Mouse (Mus musculus) gastrocnemius, postnatal 14 days (tissue): ENCODE data around the gene Phospho1. TPM values are rescaled to one million over a fixed set of nuclear protein-coding genes. Genes with fewer than 3 reads are reported as not detected.

Experiments
- DNase-seq: peaks from one replicate; pipeline ENCODE4 v3.0.0; 2021; ENCODE audit warnings: mixed read lengths
- intact Hi-C: fragments of 180-260 bp; cut with DNase I; formaldehyde crosslinking; loops from one replicate; pipeline ENCODE4 v1.15.1; 2025; ENCODE audit warnings: low total_unique reads
- total RNA-seq, 2 experiments: library from RNA; stranded (reverse); gene quantifications; 2 replicates each; pipeline ENCODE4 v1.2.3; 2021

Phospho1 gene
- total RNA-seq, 2 experiments from 2014 or later, result 148 to 155 TPM

DNA sequence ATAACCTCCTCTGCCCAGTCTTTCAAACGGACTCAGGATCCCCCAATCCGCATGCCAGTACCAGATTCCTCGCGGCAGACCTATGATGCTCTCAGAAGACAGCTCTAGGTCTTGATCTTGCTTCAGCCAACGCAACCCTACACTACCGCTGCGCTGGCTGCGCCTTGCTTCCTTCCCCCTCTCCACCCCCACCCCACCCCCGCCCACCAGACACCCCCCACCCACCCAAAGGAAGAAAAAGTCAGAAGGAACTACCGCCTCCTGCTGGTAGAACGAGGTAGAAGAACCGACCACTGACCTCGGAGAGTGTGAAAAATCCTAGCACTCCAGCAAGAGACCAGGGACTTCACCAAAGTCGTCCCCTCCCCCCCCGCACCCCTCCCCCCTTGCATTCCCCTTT, 7.3 kb downstream of the Phospho1 start:
- intact Hi-C loops, result no loop called here
- no peak for DNase-seq

DNA sequence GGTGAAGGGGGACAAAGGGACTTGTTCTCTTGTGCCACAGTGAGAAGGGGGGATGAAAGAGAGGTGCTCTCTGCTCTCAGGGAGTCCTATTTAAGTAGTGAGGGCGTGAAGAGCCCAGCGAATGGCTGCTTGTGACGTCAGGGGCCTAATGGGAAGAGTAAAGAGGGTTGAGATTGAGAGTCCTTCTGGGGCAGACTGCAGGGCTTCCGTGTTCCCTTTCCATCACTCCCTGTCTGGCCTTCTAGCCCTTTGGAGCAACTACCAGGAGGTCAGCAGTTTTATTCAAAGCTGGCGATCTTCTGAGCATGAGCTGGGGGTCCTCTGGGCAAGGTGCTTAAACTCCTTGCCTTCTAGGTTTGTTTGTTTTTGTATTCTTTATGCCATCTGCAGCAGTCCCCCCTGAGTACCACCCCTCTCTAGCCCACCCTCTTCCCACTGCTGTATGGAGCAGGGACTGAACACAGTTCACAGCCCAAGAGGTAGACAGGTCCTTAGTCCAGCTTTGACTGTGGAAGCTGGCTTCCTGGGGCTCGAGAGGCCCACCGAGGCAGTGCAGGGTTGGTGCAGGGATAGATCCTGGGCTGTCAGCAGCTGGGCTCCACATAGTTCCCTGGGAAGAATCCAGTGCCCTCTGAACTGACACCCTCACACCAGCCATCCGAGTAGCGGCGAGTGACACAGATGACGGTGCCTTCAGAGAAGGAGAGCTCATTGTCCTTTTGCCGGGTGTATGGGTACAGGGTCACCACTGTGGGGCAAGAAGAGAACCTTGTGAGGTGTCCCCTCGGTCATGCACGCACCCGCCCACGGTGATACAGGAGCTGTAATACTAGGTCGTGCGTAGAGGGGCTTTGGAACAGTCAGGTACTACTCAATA, 8.1 kb downstream of the Phospho1 start:
- DNase-seq, result no peak
- intact Hi-C loops, result no loop called here

DNA sequence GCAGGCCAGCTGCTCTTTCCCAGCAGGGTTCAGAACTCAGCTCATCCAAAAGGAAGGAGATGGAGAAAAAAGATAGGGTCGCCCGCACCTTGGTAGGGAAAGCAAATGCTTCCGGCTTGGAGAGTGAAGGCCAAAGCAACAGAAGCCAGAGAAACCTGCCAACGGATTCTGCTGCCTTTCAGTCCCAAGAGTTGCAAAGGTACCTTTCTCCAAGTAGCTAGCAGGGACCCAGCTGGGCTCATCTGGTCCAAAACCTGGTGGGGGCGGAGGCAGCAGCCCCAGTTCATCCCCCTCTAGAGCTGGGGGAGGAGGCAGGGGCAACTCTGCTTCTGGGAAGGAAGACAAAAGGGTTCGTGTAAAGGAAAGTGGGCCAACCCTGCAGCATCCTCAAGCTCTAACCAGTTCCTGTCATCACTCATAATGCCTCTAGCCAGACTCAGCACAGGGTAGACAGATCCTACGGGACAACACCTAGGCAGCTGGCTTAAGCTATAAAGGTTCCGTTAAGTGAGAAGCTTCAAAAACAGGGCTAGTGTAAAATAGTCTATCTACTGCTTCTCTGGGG, 8.8 kb downstream of the Phospho1 start:
- no peak for DNase-seq

DNA sequence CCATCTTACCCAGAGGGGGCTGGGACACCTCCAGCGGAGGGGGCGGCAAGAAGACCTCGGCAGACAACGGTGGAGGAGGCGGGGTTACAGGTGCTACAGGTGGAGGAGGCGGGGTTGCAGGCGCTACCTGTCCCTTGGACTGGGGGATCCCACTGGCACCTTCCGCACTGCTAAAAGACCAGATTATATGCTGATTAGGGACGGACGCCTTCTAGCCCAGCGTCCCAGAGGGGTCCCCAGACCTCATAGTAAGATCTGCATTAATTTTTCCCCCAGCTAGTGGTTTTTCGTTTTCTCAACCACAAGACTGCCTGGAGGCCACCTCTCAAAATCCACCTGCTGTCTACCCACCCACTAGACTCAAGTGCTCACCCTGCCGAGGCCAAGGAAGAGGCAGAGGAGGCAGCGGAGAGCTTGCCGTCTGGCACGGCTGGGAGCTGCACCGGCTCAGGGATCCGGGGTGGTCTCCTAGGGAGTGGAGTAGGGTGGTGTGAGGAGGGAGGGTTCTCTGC, 9.4 kb downstream of the Phospho1 start:
- DNase-seq, result no peak
- intact Hi-C loops, result no loop called here

More for the DNA sequence above, 8.8 kb downstream of the Phospho1 start:
- intact Hi-C loops, result no loop called here

DNA sequence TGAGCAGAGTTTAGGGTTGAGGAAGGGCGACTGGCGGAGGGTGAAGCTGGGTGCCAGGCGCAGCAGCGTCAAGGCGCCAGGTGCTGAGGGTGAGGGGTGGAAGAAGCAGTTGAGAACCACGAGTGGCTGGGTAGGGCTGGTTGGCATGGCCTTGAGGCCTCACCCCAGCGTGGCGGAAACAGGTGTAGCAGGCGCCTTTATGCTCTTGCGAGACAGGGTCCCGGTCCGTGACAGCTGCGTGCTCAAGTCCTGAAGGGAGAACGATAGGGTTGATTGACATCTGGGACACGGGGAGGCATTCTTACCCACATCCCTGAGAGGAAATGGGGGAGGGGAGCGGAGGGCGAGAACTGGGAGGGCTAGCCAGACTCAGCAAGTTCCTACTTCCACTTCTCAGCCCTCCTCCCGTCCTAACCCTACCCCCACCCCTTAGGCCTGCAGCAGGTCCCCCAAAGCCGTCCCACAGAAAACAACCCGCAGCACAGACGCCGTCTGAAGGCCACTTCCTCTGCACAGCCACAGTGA, 9.9 kb downstream of the Phospho1 start:
- intact Hi-C loops, result no loop called here
- DNase-seq, result no peak

DNA sequence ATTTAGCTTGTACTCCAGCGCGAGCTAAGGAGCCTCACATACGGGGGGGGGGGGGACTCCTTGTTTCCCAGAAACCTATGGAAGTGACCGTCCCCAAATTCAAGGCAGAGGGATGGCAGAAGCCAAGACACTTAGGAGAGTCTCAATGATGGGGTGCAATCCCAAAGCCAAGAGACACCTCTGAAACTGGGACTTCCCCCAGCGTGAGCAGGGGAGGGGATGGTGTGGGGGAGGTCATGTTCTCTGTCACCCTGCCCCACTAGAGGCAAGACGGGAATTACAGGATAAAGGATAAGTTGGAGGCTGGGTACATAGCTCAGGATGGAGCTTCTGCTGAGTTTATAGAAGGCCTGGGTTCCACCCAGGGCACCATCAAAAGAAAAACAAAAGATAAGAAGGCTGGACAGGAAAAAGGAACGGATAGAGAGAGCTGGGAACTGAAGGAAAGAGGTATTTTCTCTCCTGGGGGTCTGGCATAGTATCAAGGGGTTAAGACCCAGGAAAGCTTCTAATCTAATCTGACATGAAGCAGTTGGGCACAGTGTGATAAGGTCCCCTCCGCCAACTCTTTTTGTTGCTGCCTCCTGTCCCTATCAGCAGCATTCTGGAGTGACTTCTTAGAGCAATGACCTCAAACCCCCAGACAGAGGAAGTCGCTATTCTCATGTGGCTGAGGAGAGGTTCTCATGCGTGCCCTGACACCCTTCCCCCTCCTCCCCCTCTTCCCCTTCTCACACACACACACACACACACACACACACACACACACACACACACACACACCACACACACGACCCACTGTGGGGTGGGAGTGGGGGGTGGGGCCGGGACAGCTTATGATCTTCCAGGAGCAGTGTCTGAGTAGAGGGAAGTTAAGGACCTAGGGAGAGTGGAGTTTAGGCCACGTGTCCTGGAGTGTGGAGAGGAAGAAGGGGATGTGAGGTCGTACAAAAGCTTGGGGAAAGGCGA, 10.7 kb downstream of the Phospho1 start:
- DNase-seq, result no peak
- intact Hi-C loops, result no loop called here

DNA sequence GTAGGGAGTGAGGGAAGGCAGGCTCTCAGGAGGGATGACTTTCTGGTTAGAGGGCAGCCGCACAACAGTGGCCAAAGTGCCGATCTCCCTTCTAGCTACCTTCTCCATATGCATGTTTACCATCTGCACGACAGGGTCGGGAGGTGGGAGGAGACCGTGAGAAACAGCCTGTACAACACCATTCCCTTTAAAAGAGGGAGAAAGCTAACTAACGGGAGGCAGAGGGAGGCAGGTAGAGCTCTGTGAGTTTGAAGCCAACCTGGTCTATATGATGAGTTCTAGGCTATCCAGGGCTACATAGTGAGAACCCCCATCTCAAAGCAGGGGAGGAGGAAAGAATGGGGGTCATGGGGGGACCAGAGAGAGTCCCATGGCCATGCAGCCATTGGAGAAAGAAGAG, 11.5 kb downstream of the Phospho1 start:
- intact Hi-C loops, result no loop called here
- no peak for DNase-seq

DNA sequence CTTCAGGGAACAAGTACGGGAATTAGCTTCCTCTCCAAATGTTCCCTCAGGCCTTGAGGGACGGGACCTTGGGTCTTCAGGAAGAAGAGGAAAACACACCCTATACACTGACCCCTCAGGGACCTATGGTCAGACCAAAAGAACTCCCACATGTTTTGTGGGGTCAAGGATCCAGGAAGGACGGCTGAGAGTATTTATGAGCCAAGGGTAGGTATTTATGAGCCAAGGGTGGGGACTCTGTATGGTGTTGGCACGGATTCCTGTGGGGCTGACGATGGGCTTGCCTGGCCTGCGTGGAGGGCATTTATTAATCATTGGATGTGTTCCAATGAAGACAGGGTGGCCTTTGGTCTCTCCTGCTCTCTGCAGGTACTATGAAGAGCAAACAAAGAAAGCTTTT, 12.1 kb downstream of the Phospho1 start:
- no peak for DNase-seq
- intact Hi-C loops, result no loop called here

DNA sequence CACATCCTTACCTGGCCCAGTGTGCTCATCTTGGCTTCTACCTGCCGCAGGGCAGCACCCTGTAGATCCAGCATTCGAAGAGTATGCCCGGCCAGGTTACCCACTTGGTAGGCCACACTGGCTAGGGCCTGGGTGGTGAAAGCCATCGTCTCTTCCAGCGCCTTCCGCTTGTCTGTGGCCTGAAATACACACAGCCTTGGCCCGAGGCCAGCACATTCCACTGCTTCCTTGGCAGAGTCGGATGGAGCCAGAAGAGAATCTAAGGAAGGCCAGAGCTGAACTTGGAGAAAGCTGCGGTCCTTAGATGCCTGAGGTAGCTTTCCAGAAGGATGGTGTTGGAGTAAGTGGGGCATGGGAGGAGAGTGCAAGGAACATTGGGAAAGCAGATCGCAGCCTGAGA, 12.8 kb downstream of the Phospho1 start, which contains the start of gene Gngt2:
Gene Gngt2 (plus strand): TSS at position 158 of the 400 bp plus-strand sequence.
- intact Hi-C loops, result no loop called here
- peak; percentile 84 for DNase-seq

DNA sequence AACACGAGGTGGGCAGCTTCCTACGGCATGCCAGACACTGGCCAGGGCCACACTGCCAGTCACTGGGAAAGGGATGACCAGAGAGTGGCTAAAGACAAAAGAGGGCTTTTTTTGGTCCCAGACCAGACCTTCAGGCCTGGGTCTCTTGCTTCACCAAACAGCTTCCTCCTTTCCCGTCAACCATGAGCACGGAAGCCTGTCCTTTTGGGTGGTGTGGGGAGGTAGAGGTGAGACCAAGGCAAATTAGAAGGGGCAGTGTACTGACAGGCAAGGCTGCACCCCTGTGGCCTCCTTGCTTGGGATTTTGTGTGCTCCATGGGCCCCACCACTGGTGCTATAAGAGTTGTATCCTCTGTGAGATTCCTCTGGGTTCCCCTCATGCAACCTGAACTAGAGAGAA, 14.3 kb downstream of the Phospho1 start:
- intact Hi-C loops, result no loop called here
- no peak for DNase-seq

DNA sequence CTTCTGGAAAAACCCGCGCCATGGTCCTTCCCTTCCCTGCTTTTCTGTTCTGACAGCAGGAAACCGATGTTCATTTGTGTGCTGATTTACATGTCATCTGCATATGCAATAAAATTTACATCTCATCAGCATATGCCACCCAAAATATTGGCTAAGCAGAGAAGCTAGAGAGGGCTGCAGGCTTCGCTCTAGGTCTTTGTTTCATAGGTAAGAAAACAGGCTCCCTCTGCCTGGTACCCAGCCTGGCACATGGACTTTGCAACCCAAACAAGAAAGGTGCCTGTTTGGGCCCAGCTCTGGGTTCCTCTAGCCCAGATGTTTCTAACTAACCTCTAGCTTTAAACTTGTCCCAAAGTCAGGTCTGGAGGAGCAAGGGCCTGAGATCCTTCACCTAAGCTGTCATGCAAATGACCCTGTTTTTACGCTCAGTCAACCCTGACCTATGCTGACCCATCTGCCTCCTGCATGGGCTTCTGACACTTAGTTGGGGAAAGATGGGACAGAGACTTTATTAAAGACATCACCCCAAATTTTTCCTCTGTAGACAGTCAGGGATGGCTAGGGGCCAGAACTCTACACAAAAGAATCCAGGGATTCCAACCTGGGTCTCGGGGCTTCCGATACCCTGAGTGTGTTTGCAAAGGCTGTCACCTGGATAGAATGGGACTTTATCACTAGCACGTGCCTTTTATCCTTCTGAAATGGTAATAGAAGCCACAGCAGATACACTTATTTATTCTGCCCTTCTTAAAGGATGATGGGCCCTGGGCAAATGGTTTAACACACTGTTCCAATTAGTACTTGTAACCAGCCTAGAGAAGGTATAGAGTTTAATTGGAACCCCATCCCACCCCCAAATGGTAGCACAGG, 14.9 kb downstream of the Phospho1 start:
- DNase-seq, result no peak
- intact Hi-C loops, result no loop called here

DNA sequence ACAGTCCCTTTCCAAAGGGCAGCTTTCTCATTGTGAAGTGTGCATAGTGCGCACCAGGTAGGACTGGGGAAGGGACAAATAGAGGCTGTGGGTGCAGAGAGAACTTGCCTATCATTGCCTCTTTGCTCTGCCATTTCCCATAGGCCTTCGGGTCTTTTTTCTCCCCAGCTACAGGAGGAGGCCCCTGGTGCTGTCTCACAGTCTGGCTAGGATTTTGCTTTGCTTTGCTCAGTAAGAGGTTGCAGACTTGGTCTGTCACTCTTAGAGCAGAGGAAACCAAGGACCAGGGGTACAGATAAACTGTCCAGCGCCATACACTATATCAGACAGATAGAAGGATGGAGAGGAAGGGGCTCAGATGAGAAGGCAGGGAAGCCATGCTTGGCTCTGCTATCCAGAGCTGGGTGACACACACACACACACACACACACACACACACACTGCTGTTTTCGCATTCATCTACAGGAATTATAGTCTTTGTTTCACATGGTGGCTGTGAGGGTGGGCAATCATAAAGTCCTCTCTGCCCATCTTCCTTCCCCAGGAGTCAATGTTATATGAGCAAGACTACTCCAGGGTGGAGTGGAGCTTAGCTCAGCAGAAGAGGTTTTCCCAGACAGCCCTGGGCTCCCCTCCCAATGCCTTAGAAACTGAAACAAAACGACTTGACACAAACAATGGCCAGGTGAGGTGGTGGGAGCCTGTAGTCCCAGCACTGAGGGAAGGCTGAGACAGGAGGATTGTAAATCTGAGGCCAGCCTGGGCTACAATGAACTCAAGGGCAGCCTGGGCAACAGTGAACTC, 16.6 kb downstream of the Phospho1 start:
- intact Hi-C loops, result no loop called here
- DNase-seq, result no peak

DNA sequence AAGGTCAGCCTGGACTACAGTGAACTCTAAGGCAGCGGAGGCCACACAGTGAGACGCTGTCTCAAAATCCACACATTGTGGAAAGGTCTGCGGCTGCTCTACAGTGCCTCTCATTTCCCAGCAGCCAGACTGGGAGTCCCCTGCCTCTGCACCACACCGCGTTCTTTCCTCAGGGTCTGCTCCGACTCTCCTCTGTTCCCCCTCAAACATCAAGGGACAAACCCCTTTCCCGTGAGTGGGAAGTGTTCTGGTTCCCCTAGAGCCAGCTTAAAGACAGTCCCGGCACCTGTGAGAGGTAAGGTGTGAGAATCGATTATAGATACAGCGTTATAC, 17.2 kb downstream of the Phospho1 start:
- no peak for DNase-seq
- intact Hi-C loops, result no loop called here

DNA sequence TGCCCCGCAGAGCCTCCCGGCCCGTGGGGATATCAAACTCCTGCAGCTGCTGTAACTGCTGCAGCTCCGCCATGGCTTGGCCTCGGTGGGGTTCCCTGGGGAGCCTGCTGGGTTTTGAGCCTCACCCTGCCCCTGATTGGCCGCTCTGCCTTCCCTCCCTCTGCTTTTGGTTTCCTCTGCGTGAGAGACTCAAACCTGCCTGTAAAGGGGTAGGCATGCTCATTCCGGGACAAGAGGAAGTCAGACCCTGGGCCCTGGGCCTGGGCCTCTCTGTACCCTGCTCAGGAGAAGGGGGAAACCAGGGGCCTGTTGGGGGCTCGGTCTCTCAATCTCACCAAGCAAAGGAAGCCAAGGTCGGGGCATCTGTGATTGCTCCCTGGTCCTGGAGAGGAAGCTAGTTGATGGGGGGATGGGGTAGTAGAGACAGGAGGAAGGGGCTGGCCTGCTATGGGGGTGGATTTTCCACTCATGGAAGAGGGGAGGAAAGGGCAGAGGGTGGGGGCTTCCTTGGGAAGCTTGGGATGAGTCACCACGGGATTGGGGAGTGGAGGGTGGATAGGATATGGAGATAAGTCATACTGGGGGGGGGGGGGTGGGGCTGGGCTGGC, 17.9 kb downstream of the Phospho1 start, which contains the start of gene Abi3:
Gene Abi3 (minus strand): TSS at position 403 of the 608 bp plus-strand sequence.
- intact Hi-C loops, result no loop called here
- peak; percentile 52 for DNase-seq

DNA sequence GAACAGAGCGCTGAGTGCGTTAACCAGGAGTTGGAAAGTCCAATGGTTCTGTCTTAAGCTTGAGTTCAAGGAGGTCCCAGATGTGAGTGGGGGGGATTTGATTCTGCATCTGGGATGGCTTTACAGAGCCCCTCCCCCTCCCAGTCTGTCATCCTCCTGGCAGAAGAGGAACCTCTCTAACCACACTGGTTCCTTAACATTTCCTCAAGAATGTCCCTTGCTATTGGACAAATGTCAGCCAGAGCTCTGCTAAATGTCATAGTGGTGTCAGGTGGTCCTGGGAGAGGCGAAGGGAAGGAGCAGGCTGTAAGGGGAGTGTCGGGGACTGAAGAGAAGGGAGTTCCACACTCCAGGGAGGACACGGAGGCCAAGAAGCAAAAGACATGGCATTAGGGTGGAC, 18.7 kb downstream of the Phospho1 start:
- DNase-seq, result no peak
- intact Hi-C loops, result no loop called here

DNA sequence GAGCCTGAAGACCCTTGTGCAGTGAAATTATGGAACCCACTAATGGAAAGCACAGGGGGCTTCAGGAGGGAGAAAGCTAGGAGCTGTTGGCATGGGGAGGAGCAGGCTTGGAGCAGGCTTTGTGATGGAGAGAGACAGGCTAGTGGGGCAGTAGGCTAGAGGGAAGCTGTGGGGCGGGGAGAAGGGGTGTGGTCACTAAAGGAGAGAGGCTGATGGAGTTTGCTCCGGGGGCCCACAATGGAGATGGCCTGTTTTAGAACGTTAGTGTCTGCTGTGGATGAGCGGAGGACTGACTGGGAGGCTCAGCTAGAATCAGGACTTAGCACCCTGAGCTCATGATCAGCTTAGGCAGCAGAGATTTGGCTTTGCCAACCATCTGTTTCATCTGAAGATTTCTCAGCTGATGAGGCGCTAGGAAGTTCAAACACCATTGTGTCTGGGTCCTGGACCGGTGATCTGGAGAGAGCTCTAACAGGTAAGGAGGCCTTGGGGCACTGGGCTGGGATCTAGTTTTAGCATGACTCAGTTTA, 19.2 kb downstream of the Phospho1 start:
- no peak for DNase-seq

DNA sequence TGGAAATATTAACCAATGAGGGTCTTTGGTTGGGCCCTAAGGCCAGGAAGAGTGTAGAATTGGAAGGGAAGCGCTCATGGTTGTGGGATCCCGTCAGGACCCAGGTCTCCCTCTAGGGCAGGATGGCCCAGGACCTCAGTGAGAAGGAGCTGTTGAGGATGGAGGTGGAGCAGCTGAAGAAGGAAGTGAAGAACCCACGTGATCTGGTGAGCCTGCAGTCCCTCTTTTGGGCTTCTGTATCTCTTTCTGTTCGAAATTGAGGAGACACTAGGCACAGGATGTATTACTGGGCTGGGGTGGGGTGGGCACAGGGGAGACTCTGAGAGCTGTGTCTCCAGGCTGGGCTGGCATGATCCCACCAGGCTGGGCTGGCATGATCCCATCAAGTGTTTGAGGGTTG, 20.6 kb downstream of the Phospho1 start:
- no peak for DNase-seq
- intact Hi-C loops, result no loop called here

More for the DNA sequence above, 19.2 kb downstream of the Phospho1 start:
- intact Hi-C loops, result no loop called here
